Mouse (Mus musculus) embryonic facial prominence, embryonic 11.5 days (tissue): ENCODE measurements around the gene Wnt1. TPM values are rescaled to one million over a fixed set of nuclear protein-coding genes. Genes with fewer than 3 reads are reported as not detected.
"Not testable (repeated sequence)": the region's sequence is repeated elsewhere in the genome, so short reads cannot be mapped to it uniquely, and the experiment has no call there.

Experiments used
- ATAC-seq: fragments of 200-750 bp; cut with Nextera tagmentation; replicated peaks from 2 replicates; pipeline ENCODE4 v1.8.0; 2017; ENCODE audit warnings: low read depth; ENCODE audit not compliant: insufficient number of reproducible peaks, low FRiP score, low TSS enrichment
- DNase-seq: peaks from one replicate; pipeline ENCODE4 v3.0.0-alpha.2; 2015; ENCODE audit warnings: low spot score
- H3K27ac ChIP-seq: fragments of 300-500 bp; sonication (generic); replicated peaks from 2 replicates; pipeline ENCODE4 v1.5.1; 2014; ENCODE audit warnings: mild to moderate bottlenecking, low read depth, low read length, control low read depth
- H3K27me3 ChIP-seq: fragments of 300-500 bp; sonication (generic); 2 replicates; pipeline ENCODE4 v1.6.1; 2014; ENCODE audit warnings: mild to moderate bottlenecking, low read length, moderate library complexity, mixed read lengths; ENCODE audit not compliant: control insufficient read depth, insufficient read depth
- H3K36me3 ChIP-seq: fragments of 300-500 bp; sonication (generic); replicated peaks from 2 replicates; pipeline ENCODE4 v1.6.1; 2014; ENCODE audit warnings: low read depth, mild to moderate bottlenecking, low read length, moderate library complexity, mixed read lengths; ENCODE audit not compliant: control insufficient read depth, insufficient read depth
- H3K4me1 ChIP-seq: fragments of 300-500 bp; sonication (generic); 2 replicates; pipeline ENCODE4 v1.6.1; 2014; ENCODE audit warnings: low read length, mixed read lengths; ENCODE audit not compliant: control insufficient read depth, insufficient read depth
- H3K4me2 ChIP-seq: fragments of 300-500 bp; sonication (generic); 2 replicates; pipeline ENCODE4 v1.6.1; 2014; ENCODE audit warnings: low read depth, mild to moderate bottlenecking, control low read depth, low read length, moderate library complexity
- H3K4me3 ChIP-seq: fragments of 300-500 bp; sonication (generic); 2 replicates; pipeline ENCODE4 v1.5.1; 2014; ENCODE audit warnings: low read depth, low read length, control low read depth
- H3K9ac ChIP-seq: fragments of 300-500 bp; sonication (generic); replicated peaks from 2 replicates; pipeline ENCODE4 v1.6.1; 2014; ENCODE audit warnings: mild to moderate bottlenecking, control low read depth, low read length
- H3K9me3 ChIP-seq: fragments of 300-500 bp; sonication (generic); replicated peaks from 2 replicates; pipeline ENCODE4 v1.6.1; 2016; ENCODE audit warnings: mild to moderate bottlenecking, low read length, inconsistent platforms, mixed read lengths; ENCODE audit not compliant: control insufficient read depth
- WGBS: fragments of 180-500 bp; shearing (Covaris S2); extraction: QIAGEN DNeasy Blood & Tissue Kit; methylation state at CpG from one replicate; pipeline ENCODE4 v1.1.7; 2014; 5-methylcytosine and 5-hydroxymethylcytosine counted together
- polyA plus RNA-seq: library from polyadenylated mRNA; unstranded; fragments of >200 nt; fragmentation: Nextera tagmentation; extraction: Ambion mirVana; gene quantifications from 2 replicates; pipeline ENCODE4 v1.2.1, GENCODE M21; 2014

Wnt1 gene
- polyA plus RNA-seq, 1 experiment from 2014 or later, result 0.28 TPM

- H3K27ac ChIP-seq, result no peak overlapping the region
- H3K4me1 ChIP-seq, result peaks cover 16% of the 10 kb centered on the region
- no peak overlapping the region for H3K9ac ChIP-seq
- no peaks in the 10 kb centered on the region for H3K9me3 ChIP-seq
- DNase-seq (no peak), ATAC-seq (no peak)
- 0 out of 2 replicates have a peak, but pooled peaks cover 3% of the 10 kb centered on the region for H3K36me3 ChIP-seq
- no peak overlapping the region for H3K4me2 ChIP-seq
- WGBS, result 15% methylated on average over 6 of the region's 6 CpGs
- H3K4me3 ChIP-seq, result no peak overlapping the region
- peaks cover 62% of the 10 kb centered on the region for H3K27me3 ChIP-seq
Observed at GRCm38 (mm10) chr15:98808651-98809134, 19.0 kb downstream of the Wnt1 start.

DNA sequence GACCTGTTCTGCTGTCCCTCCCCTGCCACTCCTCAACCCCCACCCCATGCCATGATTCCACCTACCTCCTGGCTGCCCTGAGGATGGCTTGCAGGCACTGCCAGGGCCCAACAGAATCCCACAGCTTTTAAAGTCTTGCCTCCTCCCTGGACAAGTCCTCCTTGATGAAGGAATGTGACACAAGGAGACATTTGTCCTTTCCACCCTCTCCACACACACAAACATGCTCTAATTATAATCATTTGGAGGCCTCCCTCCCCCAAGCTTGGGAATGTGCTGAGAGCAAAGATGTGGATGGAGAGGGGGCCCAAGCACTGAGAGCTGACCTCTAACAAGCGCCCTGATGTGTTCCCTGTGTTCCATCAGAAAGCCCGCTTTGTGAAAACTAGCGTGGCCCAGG lies 19.7 kb downstream of the Wnt1 start, which contains the start of gene Ddn:
Gene Ddn (minus strand): TSS at position 101 of the 400 bp plus-strand sequence.
- Histone ChIP-seq H3K9ac (no peak within 1 kb of the TSS), H3K9me3 (no peaks in the 10 kb centered on the region), H3K27me3 (peaks cover 55% of the 10 kb centered on the region), H3K36me3 (peaks cover 5% of the 10 kb centered on the region; the same call in 1 of the 2 replicates), H3K27ac (no peak within 1 kb of the TSS), H3K4me2 (no peak within 1 kb of the TSS), H3K4me3 (no peak within 1 kb of the TSS; the same call in 1 of the 2 replicates), H3K4me1 (peaks cover 16% of the 10 kb centered on the region)
- ATAC-seq (no peak), DNase-seq (no peak)
- 51% methylated on average over 3 of the region's 3 CpGs for WGBS

GRCm38 (mm10) chr15:98810212-98810611 lies 20.6 kb downstream of the Wnt1 start:
- H3K27ac ChIP-seq, ATAC-seq, H3K4me3 ChIP-seq, H3K9ac ChIP-seq, H3K9me3 ChIP-seq, H3K4me2 ChIP-seq, H3K36me3 ChIP-seq, DNase-seq: not testable (repeated sequence)
- peaks cover 16% of the 10 kb centered on the region for H3K4me1 ChIP-seq
- peaks cover 47% of the 10 kb centered on the region for H3K27me3 ChIP-seq
- WGBS, result 71% methylated on average over 6 of the region's 6 CpGs

GRCm38 (mm10) chr15:98812741-98813424 lies 23.2 kb downstream of the Wnt1 start:
- Histone ChIP-seq H3K27me3 (peaks cover 20% of the 10 kb centered on the region), H3K4me1 (peaks cover 2% of the 10 kb centered on the region; the same call in 1 of the 2 replicates), H3K9me3 (no peaks in the 10 kb centered on the region), H3K4me3 (no peak overlapping the region), H3K27ac (no peak overlapping the region), H3K9ac (no peak overlapping the region), H3K4me2 (no peak overlapping the region), H3K36me3 (peaks cover 5% of the 10 kb centered on the region; the same call in 1 of the 2 replicates)
- WGBS, result 84% methylated on average over 20 of the region's 20 CpGs
- DNase-seq (no peak), ATAC-seq (no peak)

DNA sequence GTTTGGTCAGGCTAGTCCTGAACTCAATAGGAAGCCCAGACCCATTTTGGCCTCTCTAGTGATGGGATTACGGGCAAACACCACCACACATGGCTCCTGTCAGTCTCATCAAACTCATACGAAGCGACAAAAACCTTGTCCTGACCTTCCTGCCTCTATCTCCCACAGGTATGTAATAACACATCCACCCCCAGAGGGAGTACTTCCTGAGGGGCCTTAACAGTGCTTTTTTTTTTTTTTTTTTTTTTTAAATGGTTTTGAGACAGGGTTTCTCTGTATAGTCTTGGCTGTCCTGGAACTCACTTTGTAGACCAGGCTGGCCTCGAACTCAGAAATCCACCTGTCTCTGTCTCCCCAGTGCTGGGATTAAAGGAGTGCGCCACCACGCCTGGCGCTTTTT lies 28.5 kb downstream of the Wnt1 start:
- ATAC-seq, result no peak
- H3K27ac ChIP-seq, result no peak overlapping the region
- H3K36me3 ChIP-seq, result peaks cover 3% of the 10 kb centered on the region; the same call in 1 of the 2 replicates
- no peaks in the 10 kb centered on the region for H3K4me1 ChIP-seq
- no peaks in the 10 kb centered on the region for H3K27me3 ChIP-seq
- WGBS, result 91% methylated on average over 7 of the region's 7 CpGs
- H3K4me3 ChIP-seq, result no peak overlapping the region
- H3K9me3 ChIP-seq, result no peaks in the 10 kb centered on the region
- no peak overlapping the region for H3K4me2 ChIP-seq
- no peak overlapping the region for H3K9ac ChIP-seq
- DNase-seq, result no peak

DNA sequence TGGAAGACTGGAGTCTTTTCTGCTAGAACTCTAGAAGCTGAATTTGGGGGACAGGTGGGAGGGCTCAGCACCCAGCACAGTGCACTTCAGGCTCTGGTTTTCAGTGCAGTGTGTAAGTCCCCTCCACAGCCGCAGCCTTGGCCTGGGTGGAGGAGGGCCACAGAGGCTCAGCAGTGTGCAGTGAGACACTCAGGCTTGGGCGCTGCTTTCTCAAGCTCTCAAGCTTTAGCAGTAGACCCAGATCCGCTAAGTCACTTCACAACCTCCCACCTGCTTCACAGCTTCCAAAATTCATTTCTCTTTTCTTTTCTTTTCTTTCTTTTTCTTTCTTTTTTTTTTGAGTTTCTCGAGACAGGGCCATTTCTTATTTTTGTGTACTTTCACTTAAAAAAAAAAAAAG lies 31.3 kb downstream of the Wnt1 start:
- Histone ChIP-seq H3K27me3 (no peaks in the 10 kb centered on the region), H3K36me3 (no peaks in the 10 kb centered on the region), H3K9ac (no peak overlapping the region), H3K27ac (no peak overlapping the region), H3K4me1 (no peaks in the 10 kb centered on the region), H3K4me2 (no peak overlapping the region), H3K4me3 (no peak overlapping the region), H3K9me3 (no peaks in the 10 kb centered on the region)
- 89% methylated on average over 4 of the region's 4 CpGs for WGBS
- no peak for ATAC-seq
- DNase-seq, result no peak

- Histone ChIP-seq H3K9ac (no peak overlapping the region), H3K4me1 (no peaks in the 10 kb centered on the region), H3K9me3 (no peaks in the 10 kb centered on the region), H3K27me3 (no peaks in the 10 kb centered on the region), H3K36me3 (no peaks in the 10 kb centered on the region), H3K27ac (no peak overlapping the region), H3K4me2 (no peak overlapping the region), H3K4me3 (no peak overlapping the region)
- ATAC-seq (no peak), DNase-seq (no peak)
- WGBS, result 28% methylated on average over 10 of the region's 10 CpGs
Observed at GRCm38 (mm10) chr15:98821403-98821802, 31.7 kb downstream of the Wnt1 start.

DNA sequence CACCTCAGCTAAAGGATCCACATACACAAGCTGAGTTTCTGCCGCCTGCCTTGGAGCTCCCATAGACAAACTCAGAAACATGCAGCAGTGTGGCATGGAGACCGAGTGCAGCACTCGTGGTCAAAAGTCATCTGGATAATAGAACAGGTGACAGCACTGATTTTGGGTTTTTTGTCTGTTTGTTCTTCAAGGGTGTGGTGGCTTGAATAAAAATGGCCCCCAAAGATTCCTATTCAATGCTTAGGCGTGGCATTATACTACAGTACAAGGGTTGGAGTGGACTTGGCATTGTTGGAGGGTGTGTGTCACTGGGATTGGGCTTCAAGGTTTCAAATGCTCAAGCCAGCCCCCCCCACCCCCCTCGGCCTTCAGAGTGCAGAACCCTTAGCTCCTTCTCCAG lies 32.5 kb downstream of the Wnt1 start:
- Histone ChIP-seq H3K27ac (no peak overlapping the region), H3K9me3 (no peaks in the 10 kb centered on the region), H3K4me2 (no peak overlapping the region), H3K4me3 (no peak overlapping the region), H3K4me1 (no peaks in the 10 kb centered on the region), H3K36me3 (no peaks in the 10 kb centered on the region), H3K9ac (no peak overlapping the region), H3K27me3 (no peaks in the 10 kb centered on the region)
- 89% methylated on average over 5 of the region's 5 CpGs for WGBS
- DNase-seq, result no peak
- no peak for ATAC-seq
